Mouse (Mus musculus) hematopoietic stem cell, adult 5-6 weeks (primary cell): ENCODE measurements around the gene Adprm. TPM values are rescaled to one million over a fixed set of nuclear protein-coding genes. Genes with fewer than 3 reads are reported as not detected.

Source experiments
- ATAC-seq, 2 experiments: fragments of 125-278 bp in 1 of 2; replicated peaks in 1 of 2; 2 replicates each; pipeline ENCODE4 v1.8.0; 2016 to 2017; ENCODE audit warnings: inconsistent platforms in 2 of 2, mild to moderate bottlenecking in 2 of 2, moderate number of reproducible peaks in 2 of 2, low read depth in 1 of 2, moderate TSS enrichment in 1 of 2; ENCODE audit not compliant: low FRiP score in 2 of 2, poor library complexity in 2 of 2, severe bottlenecking in 2 of 2, insufficient read depth in 1 of 2, low TSS enrichment in 1 of 2
- total RNA-seq: library from RNA; stranded (forward); fragments of 172-1452, 232-1000 nt; gene quantifications from 2 replicates; pipeline ENCODE4 v1.2.3, GENCODE M21; 2017

Gene Adprm
- total RNA-seq, 1 experiment from 2014 or later = 11.7 TPM

GRCm38 (mm10) chr11:67007961-67008360 is 44.4 kb downstream of the Adprm start:
- no peak for ATAC-seq

- ATAC-seq = no peak
Observed at GRCm38 (mm10) chr11:67002911-67003310, 49.5 kb downstream of the Adprm start.

GRCm38 (mm10) chr11:67001717-67002116 is 50.7 kb downstream of the Adprm start:
- no peak for ATAC-seq

DNA sequence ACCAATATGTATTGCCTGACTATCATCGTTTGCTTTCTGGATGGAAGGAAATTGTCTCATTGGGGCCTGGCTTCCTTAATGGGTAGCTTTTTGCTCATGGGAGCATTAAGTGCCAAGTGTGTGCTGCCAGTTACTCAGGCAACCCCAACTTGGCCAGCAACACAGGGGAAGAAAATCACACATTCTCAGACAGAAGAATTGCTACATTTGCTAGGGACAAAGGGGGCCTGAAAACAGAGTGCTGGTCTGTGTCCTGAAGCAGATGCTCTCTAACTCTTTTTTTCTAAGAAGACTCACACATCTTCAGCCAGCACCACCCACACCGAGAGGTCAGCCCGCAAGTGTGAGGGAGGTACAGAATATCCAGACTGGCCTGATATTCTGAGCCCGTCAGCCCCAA is 51.7 kb downstream of the Adprm start:
- ATAC-seq = no peak

GRCm38 (mm10) chr11:66998467-66999403 is 53.7 kb downstream of the Adprm start:
- ATAC-seq = no peak

GRCm38 (mm10) chr11:66996446-66996845 is 55.9 kb downstream of the Adprm start:
- no peak for ATAC-seq

DNA sequence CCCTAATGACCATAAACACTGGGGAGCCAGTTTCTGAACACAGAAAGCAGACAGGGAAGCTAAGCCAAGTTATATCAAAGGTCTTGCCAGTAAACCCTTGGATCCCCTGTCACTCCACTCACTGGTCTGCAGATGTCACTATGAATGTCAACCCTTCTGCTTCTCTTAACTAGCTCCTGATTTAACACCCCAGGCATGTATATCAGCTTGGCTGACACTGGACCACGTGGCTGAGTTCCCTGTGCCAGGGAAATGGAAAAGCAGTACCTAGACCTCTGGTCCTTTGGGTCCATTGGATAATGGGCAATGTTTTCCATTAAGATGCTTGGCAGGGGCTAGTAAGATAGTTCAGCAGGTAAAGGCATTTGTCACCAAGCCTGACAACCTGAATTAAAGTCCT is 58.7 kb downstream of the Adprm start:
- no peak for ATAC-seq

DNA sequence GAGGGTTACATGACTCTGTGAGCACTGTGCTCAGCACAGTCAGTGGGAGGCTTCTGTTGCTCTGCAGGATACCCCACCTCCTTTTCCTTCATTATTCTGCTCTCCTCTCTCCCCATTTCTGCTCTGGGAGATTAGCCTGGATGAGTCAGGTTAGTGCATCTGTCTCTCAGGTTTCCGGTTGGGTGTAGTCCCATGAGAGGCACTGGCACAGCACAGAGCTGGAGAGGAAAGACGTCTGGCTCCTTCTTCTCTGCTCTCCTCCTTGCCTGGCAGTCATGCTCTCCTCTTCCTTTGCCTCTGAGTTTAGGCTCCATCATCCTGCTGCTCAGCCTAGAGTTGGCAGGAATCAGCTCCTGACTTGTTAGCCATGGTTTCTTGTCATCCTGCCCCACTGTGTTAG is 60.2 kb downstream of the Adprm start:
- no peak for ATAC-seq

Other genes with a start within 250 kb of the Adprm start
- gene Pirt, start 140.6 kb downstream of the Adprm start, total RNA-seq = not detected in 2 replicates
- gene Tmem238l, start 96.0 kb downstream of the Adprm start, total RNA-seq = not detected in 2 replicates
- gene Tmem220, start 27.4 kb downstream of the Adprm start, total RNA-seq = 2.0 and 5.8 TPM in 2 replicates
- 25.6 and 29.5 TPM in 2 replicates for gene Sco1, start 76 bp upstream of the Adprm start, total RNA-seq
- gene Myh3, start 25.7 kb upstream of the Adprm start, total RNA-seq = not detected in 2 replicates
- not detected in 2 replicates for gene Myh2, start 118.4 kb upstream of the Adprm start, total RNA-seq
- not detected in 2 replicates for gene Myh1, start 147.5 kb upstream of the Adprm start, total RNA-seq
- gene Myh4, start 185.4 kb upstream of the Adprm start, total RNA-seq = not detected in 2 replicates
- not detected in 2 replicates for gene Myh8, start 224.5 kb upstream of the Adprm start, total RNA-seq